Mouse (Mus musculus) adrenal gland, postnatal 4 days (tissue): ENCODE data around the gene Vars. TPM values are rescaled to one million over a fixed set of nuclear protein-coding genes. Genes with fewer than 3 reads are reported as not detected.
A peak's percentile ranks its signal among the peaks of the same experiment; 100 is the strongest.

Source experiments
- DNase-seq, 2 experiments: peaks; one replicate each; pipeline ENCODE4 v3.0.0; 2021 to 2022; ENCODE audit warnings: low spot score in 2 of 2, mixed read lengths in 2 of 2
- total RNA-seq, 2 experiments: library from RNA; stranded (reverse); gene quantifications; 2 replicates each; pipeline ENCODE4 v1.2.3; 2021

Vars gene
- total RNA-seq, 2 experiments from 2014 or later, result 77.9 to 89.1 TPM

- peak; percentile 91 to 93 for DNase-seq
Observed at GRCm38 (mm10) chr17:35046681-35047455, 46.1 kb downstream of the Vars start, which contains the start of gene Msh5. TSS of gene Msh5 (minus strand) at chr17:35046745.

GRCm38 (mm10) chr17:35047688-35048087 is 46.9 kb downstream of the Vars start:
- DNase-seq, result no peak

- no peak for DNase-seq
Observed at GRCm38 (mm10) chr17:35048149-35048931, 47.6 kb downstream of the Vars start.

GRCm38 (mm10) chr17:35048932-35049440 is 48.2 kb downstream of the Vars start:
- no peak for DNase-seq

GRCm38 (mm10) chr17:35049561-35050016 is 48.8 kb downstream of the Vars start, which contains the start of gene Clic1:
TSS of gene Clic1 (plus strand) at chr17:35049966.
- DNase-seq, result no peak

- peak; percentile 37 to 63 for DNase-seq
Observed at GRCm38 (mm10) chr17:35050126-35050750, 49.5 kb downstream of the Vars start.

GRCm38 (mm10) chr17:35051156-35052086 is 50.6 kb downstream of the Vars start:
- DNase-seq, result peak in 1 of 2 experiments; percentile 55

- DNase-seq, result no peak
Observed at GRCm38 (mm10) chr17:35052271-35052798, 51.5 kb downstream of the Vars start.

- no peak for DNase-seq
Observed at GRCm38 (mm10) chr17:35055691-35056495, 55.1 kb downstream of the Vars start.

- no peak for DNase-seq
Observed at GRCm38 (mm10) chr17:35057090-35057489, 56.3 kb downstream of the Vars start.

- no peak for DNase-seq
Observed at GRCm38 (mm10) chr17:35058316-35058715, 57.5 kb downstream of the Vars start.

- peak; percentile 62 to 76 for DNase-seq
Observed at GRCm38 (mm10) chr17:35058911-35059892, 58.4 kb downstream of the Vars start, which contains the start of gene Ddah2. TSS of gene Ddah2 (plus strand) at chr17:35059035.

- DNase-seq, result no peak
Observed at GRCm38 (mm10) chr17:35060071-35060470, 59.3 kb downstream of the Vars start.

- no peak for DNase-seq
Observed at GRCm38 (mm10) chr17:35060737-35061297, 60.0 kb downstream of the Vars start.

- no peak for DNase-seq
Observed at GRCm38 (mm10) chr17:35061299-35061698, 60.5 kb downstream of the Vars start.

- DNase-seq, result no peak
Observed at GRCm38 (mm10) chr17:35063466-35063865, 62.7 kb downstream of the Vars start.

- no peak for DNase-seq
Observed at GRCm38 (mm10) chr17:35064378-35064877, 63.6 kb downstream of the Vars start.
